Mouse (Mus musculus): ENCODE measurements at regions not wholly inside any gene's neighbourhood (a gene's known extent, or its start where the extent isn't known, plus 50 kb on each side); places are given as distances from the start of the nearest gene placed in this dataset.

- WGBS, result 91% methylated on average over 8 of the region's 8 CpGs
- Histone ChIP-seq H3K9ac (replicated peaks) (no peak overlapping the region), H3K9me3 (no peaks in the 10 kb centered on the region), H3K4me1 (no peaks in the 10 kb centered on the region), H3K36me3 (no peaks in the 10 kb centered on the region), H3K27ac (replicated peaks) (no peak overlapping the region), H3K4me3 (no peak overlapping the region), H3K4me2 (replicated peaks) (no peak overlapping the region), H3K27me3 (no peaks in the 10 kb centered on the region)
- no peak for ATAC-seq (ENCODE audit: low FRiP score, low read depth)
Measured at GRCm38 (mm10) chr10:126783161-126783560, 118.0 kb downstream of the Atp23 start.

- ATAC-seq (ENCODE audit: low FRiP score, low read depth), result no peak
- Histone ChIP-seq H3K27me3 (no peaks in the 10 kb centered on the region), H3K9ac (replicated peaks) (no peak overlapping the region), H3K9me3 (no peaks in the 10 kb centered on the region), H3K36me3 (no peaks in the 10 kb centered on the region), H3K4me2 (replicated peaks) (no peak overlapping the region), H3K4me3 (no peak overlapping the region), H3K4me1 (no peaks in the 10 kb centered on the region), H3K27ac (replicated peaks) (no peak overlapping the region)
- WGBS, result 82% methylated on average over 3 of the region's 3 CpGs
Measured at GRCm38 (mm10) chr10:126776603-126777002, 124.6 kb downstream of the Atp23 start.

DNA sequence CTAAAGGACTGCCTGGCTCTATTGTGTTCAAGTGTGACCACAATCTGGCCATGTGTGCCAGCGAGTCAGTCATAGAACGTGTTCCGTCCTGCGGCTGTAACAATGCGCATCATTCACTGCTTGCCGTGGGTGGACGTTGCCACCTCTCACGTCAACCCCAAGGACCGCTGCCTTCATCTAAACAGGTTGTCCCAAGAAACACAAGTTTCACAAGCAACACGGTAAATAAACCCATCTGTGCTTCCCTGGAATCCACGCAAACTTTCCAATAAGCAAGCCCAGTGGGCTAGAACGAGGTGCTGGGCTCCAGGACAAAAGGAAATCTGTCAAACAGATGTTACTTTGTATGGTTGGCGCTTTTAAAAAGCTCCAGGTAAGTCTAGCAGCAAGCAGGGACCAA lies 125.2 kb downstream of the Atp23 start:
- H3K36me3 ChIP-seq, result no peaks in the 10 kb centered on the region
- no peaks in the 10 kb centered on the region for H3K27me3 ChIP-seq
- no peak overlapping the region for H3K9ac ChIP-seq (replicated peaks)
- H3K27ac ChIP-seq (replicated peaks), result no peak overlapping the region
- no peak overlapping the region for H3K4me2 ChIP-seq (replicated peaks)
- H3K4me3 ChIP-seq, result no peak overlapping the region
- no peak for ATAC-seq (ENCODE audit: low FRiP score, low read depth)
- no peaks in the 10 kb centered on the region for H3K4me1 ChIP-seq
- WGBS, result 87% methylated on average over 13 of the region's 13 CpGs
- H3K9me3 ChIP-seq, result no peaks in the 10 kb centered on the region

DNA sequence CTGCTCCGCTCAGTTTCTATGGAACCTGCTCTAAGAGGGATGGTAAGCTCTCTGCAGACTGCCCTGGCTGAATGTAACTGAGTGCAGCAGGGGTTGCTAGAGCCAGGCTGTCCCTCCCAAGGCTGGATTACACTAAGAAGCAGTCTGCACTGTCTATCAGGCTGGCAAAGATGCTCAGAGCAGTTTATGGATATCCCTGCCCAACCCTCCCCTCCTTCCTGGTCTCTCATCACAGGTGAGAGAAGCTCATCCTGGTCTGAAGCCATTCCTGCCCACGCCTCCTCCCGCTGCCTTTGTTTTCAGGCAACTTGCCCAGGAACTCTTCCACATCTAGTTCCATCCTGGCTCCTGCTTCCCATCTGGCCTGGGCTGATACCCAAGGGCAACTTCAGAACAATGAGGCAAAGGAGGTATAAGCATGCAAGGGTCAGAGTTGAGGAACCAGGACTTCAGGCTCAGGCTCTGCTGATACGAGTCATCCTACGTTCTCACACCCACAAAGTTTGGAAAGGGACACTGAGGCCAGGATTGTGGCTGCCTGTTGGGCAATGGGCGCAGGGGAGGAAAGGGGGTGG lies 130.6 kb downstream of the Atp23 start:
- Histone ChIP-seq H3K9ac (replicated peaks) (no peak overlapping the region), H3K4me2 (replicated peaks) (no peak overlapping the region), H3K36me3 (no peaks in the 10 kb centered on the region), H3K27ac (replicated peaks) (no peak overlapping the region), H3K9me3 (no peaks in the 10 kb centered on the region), H3K4me3 (no peak overlapping the region), H3K4me1 (no peaks in the 10 kb centered on the region), H3K27me3 (no peaks in the 10 kb centered on the region)
- 92% methylated on average over 6 of the region's 6 CpGs for WGBS
- ATAC-seq (ENCODE audit: low FRiP score, low read depth), result no peak

GRCm38 (mm10) chr10:126765648-126766047 lies 135.5 kb downstream of the Atp23 start:
- Histone ChIP-seq H3K9ac (replicated peaks) (no peak overlapping the region), H3K4me1 (no peaks in the 10 kb centered on the region), H3K36me3 (no peaks in the 10 kb centered on the region), H3K27ac (replicated peaks) (no peak overlapping the region), H3K4me3 (no peak overlapping the region), H3K4me2 (replicated peaks) (no peak overlapping the region), H3K27me3 (no peaks in the 10 kb centered on the region), H3K9me3 (no peaks in the 10 kb centered on the region)
- no peak for ATAC-seq (ENCODE audit: low FRiP score, low read depth)
- WGBS, result 84% methylated on average over 2 of the region's 2 CpGs

DNA sequence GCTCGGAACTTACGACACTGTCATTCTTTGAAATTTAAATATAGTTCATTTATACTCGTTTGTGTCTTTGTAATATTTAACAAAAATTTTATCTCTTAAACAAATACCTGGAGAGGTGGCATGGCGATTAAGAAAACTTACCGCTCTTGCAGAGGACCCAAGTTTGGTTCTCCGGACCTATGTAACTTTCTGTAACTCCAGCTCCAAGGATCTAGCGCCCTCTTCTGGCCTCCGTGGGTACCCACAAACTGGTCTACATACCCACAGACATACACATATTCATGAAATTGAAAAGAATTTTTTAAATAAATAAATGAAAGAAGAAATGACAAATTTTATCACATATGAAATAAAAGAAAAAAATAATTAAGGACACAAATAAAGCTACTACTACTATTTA lies 136.4 kb downstream of the Atp23 start:
- H3K4me2 ChIP-seq (replicated peaks), result no peak overlapping the region
- H3K4me1 ChIP-seq, result no peaks in the 10 kb centered on the region
- H3K4me3 ChIP-seq, result no peak overlapping the region
- no peak overlapping the region for H3K9ac ChIP-seq (replicated peaks)
- H3K36me3 ChIP-seq, result no peaks in the 10 kb centered on the region
- no peaks in the 10 kb centered on the region for H3K27me3 ChIP-seq
- ATAC-seq (ENCODE audit: low FRiP score, low read depth), result no peak
- 78% methylated on average over 8 of the region's 8 CpGs for WGBS
- no peaks in the 10 kb centered on the region for H3K9me3 ChIP-seq
- no peak overlapping the region for H3K27ac ChIP-seq (replicated peaks)

DNA sequence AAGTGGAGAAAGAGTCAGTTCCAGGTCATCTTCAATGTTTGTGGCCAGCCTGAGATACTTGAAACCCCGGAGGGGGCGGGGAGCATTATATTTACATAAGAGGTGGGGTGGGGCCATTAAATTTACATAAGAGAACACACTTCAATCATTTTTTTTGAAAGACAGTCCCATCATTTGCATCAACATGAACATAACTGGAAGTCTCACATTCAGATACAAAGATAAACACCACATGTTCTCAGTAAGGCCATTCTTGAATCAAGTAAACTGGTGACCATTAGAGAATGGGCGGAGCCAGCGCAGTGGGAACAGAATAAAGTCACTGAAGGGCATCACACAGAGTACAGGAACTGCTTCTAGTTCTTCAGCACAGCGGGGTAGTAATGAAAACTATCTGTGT lies 137.2 kb downstream of the Atp23 start:
- Histone ChIP-seq H3K9ac (replicated peaks) (no peak overlapping the region), H3K27me3 (no peaks in the 10 kb centered on the region), H3K9me3 (no peaks in the 10 kb centered on the region), H3K36me3 (no peaks in the 10 kb centered on the region), H3K4me2 (replicated peaks) (no peak overlapping the region), H3K27ac (replicated peaks) (no peak overlapping the region), H3K4me3 (no peak overlapping the region), H3K4me1 (no peaks in the 10 kb centered on the region)
- no peak for ATAC-seq (ENCODE audit: low FRiP score, low read depth)
- 69% methylated on average over 5 of the region's 5 CpGs for WGBS

GRCm38 (mm10) chr10:126758682-126759081 lies 142.5 kb downstream of the Atp23 start:
- H3K9me3 ChIP-seq, result no peaks in the 10 kb centered on the region
- no peak overlapping the region for H3K9ac ChIP-seq (replicated peaks)
- H3K4me3 ChIP-seq, result no peak overlapping the region
- 86% methylated on average over 7 of the region's 7 CpGs for WGBS
- ATAC-seq (ENCODE audit: low FRiP score, low read depth), result no peak
- no peaks in the 10 kb centered on the region for H3K36me3 ChIP-seq
- H3K4me2 ChIP-seq (replicated peaks), result no peak overlapping the region
- no peaks in the 10 kb centered on the region for H3K4me1 ChIP-seq
- no peak overlapping the region for H3K27ac ChIP-seq (replicated peaks)
- no peaks in the 10 kb centered on the region for H3K27me3 ChIP-seq

DNA sequence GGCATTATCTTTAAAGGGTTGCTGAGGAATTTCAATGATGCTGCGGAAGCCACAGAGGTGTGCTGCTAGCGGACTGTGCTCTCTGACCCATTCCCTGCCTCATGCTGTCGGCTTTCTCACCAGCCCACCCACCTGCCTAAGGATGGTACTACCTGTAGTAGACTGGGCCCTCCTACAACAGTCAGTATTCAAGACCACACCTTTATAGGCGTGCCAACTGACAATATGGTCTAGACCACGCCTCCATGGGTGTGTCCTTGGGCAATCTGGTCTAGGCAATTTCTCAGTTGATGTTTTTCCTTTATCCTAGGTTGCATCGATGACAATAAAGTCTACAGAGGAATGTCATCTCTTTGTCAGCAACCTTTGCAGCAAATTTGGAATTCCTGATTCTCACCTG lies 148.0 kb downstream of the Atp23 start:
- WGBS, result 80% methylated on average over 6 of the region's 6 CpGs
- H3K4me1 ChIP-seq, result peaks cover 9% of the 10 kb centered on the region; the same call in 1 of the 2 replicates
- no peak overlapping the region for H3K4me3 ChIP-seq
- H3K27ac ChIP-seq (replicated peaks), result no peak overlapping the region
- no peaks in the 10 kb centered on the region for H3K27me3 ChIP-seq
- no peaks in the 10 kb centered on the region for H3K9me3 ChIP-seq
- no peak overlapping the region for H3K9ac ChIP-seq (replicated peaks)
- no peak overlapping the region for H3K4me2 ChIP-seq (replicated peaks)
- no peak for ATAC-seq (ENCODE audit: low FRiP score, low read depth)
- H3K36me3 ChIP-seq, result no peaks in the 10 kb centered on the region

GRCm38 (mm10) chr10:126752699-126753098 lies 148.5 kb downstream of the Atp23 start:
- Histone ChIP-seq H3K4me2 (replicated peaks) (no peak overlapping the region), H3K4me3 (no peak overlapping the region), H3K36me3 (no peaks in the 10 kb centered on the region), H3K27ac (replicated peaks) (no peak overlapping the region), H3K9ac (replicated peaks) (no peak overlapping the region), H3K4me1 (peaks cover 9% of the 10 kb centered on the region; the same call in 1 of the 2 replicates), H3K27me3 (no peaks in the 10 kb centered on the region), H3K9me3 (no peaks in the 10 kb centered on the region)
- 59% methylated on average over 11 of the region's 11 CpGs for WGBS
- ATAC-seq (ENCODE audit: low FRiP score, low read depth), result no peak

DNA sequence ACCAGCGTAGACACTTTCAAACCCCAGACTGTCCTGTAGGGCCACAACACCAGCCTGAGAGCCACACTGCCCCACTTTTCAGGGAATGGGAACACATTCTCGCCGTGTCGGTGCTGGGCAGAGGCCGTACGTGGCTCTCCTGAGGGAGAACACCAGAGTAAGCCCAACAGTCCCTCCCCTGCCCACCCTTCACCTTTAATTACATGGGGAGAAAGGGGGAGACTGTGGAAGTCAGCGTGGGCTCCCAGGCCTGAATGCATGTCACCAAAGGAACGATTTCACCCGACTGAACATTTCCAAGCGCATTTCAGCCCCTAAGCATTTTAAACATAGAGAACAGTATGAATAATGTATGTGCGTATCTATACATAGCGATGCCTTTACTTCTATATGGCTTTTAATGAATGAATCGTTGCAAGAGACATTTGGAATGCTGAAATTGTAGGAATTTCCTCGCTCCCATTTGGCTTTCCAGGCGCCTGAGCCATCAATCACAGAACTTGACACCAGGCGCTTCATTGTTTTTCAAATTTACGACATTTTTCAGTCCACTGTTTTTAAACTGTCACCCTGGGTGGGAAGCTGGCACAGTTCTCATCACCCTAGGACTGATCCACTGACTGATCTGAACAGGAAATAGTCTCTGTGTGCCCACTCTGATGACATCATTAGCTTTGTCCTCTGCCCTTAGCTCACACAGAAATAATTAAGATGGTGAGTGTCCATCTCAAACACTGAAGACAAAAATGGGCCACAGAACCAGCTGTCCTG lies 152.3 kb downstream of the Atp23 start:
- H3K4me1 ChIP-seq, result peaks cover 9% of the 10 kb centered on the region; the same call in 1 of the 2 replicates
- H3K9me3 ChIP-seq, result no peaks in the 10 kb centered on the region
- H3K4me3 ChIP-seq, result no peak overlapping the region
- no peak overlapping the region for H3K9ac ChIP-seq (replicated peaks)
- H3K4me2 ChIP-seq (replicated peaks), result no peak overlapping the region
- 0 out of 2 replicates have a peak, but pooled peaks have one; percentile 34 for ATAC-seq (ENCODE audit: low FRiP score, low read depth)
- no peaks in the 10 kb centered on the region for H3K27me3 ChIP-seq
- no peaks in the 10 kb centered on the region for H3K36me3 ChIP-seq
- 69% methylated on average over 17 of the region's 17 CpGs for WGBS
- no peak overlapping the region for H3K27ac ChIP-seq (replicated peaks)

DNA sequence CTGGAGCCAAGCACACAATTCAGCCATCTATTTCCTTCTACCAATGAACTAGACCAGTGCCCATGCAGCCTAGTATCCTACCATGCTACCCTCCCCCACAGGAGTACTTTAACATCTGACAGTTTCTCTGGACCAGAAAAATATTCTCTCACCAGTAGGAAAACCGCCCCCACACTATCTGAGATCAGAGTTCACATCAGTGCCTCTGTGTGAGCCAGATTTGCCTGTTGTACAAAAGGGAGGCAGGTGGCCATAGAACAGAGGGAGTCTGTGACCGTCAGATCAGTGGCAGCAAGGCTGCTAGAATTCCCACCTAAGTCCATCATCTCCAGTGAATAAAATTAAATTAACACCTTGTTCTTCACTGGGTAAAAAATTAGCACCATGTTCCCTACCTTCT lies 166.5 kb downstream of the Atp23 start:
- H3K4me2 ChIP-seq (replicated peaks), result no peak overlapping the region
- H3K9ac ChIP-seq (replicated peaks), result no peak overlapping the region
- H3K27ac ChIP-seq (replicated peaks), result no peak overlapping the region
- no peaks in the 10 kb centered on the region for H3K27me3 ChIP-seq
- no peak for ATAC-seq (ENCODE audit: low FRiP score, low read depth)
- H3K36me3 ChIP-seq, result no peaks in the 10 kb centered on the region
- WGBS, result 79% methylated on average over 2 of the region's 2 CpGs
- no peaks in the 10 kb centered on the region for H3K4me1 ChIP-seq
- H3K4me3 ChIP-seq, result no peak overlapping the region
- 0 out of 2 replicates have a peak, but pooled peaks cover 3% of the 10 kb centered on the region for H3K9me3 ChIP-seq

Measured in midbrain, embryonic 12.5 days (tissue).